In genomic region chr2:158625697-158626096, GRCm38 (mm10) we compare ENCODE assay signal across 7 mouse cellular contexts. TPM values are rescaled to one million over a fixed set of nuclear protein-coding genes. Genes with fewer than 3 reads are reported as not detected.
DNase-seq lines count a peak whose midpoint lies in the region; ATAC-seq lines count a peak whose summit lies in the region.

No protein-coding gene starts in this region.

- H3K4me1 ChIP-seq in megakaryocyte, embryonic 14.5 days: peaks cover 23% of the 10 kb centered on the region
- peaks cover 23% of the 10 kb centered on the region for H3K4me1 ChIP-seq in forebrain, embryonic 13.5 days
- peaks cover 9% of the 10 kb centered on the region for H3K4me1 ChIP-seq in limb, embryonic 15.5 days
- H3K4me1 ChIP-seq in stomach, embryonic 16.5 days (ENCODE audit: control insufficient read depth, insufficient read depth, low read length): peaks cover 5% of the 10 kb centered on the region; the same call in 1 of the 2 replicates

- no peak for ATAC-seq in megakaryocyte, adult 5-6 weeks (ENCODE audit: poor library complexity, severe bottlenecking)
- ATAC-seq in forebrain, embryonic 13.5 days: no peak
- no peak for ATAC-seq in limb, embryonic 15.5 days (ENCODE audit: insufficient number of reproducible peaks, low FRiP score, low TSS enrichment, low read depth)
- no peak for ATAC-seq in stomach, embryonic 16.5 days (ENCODE audit: insufficient read depth, low FRiP score)

- peaks cover 46% of the 10 kb centered on the region for H3K36me3 ChIP-seq in megakaryocyte, embryonic 14.5 days (replicated peaks; ENCODE audit: low read length)
- peaks cover 29% of the 10 kb centered on the region for H3K36me3 ChIP-seq in forebrain, embryonic 13.5 days (ENCODE audit: poor library complexity, severe bottlenecking)
- peaks cover 31% of the 10 kb centered on the region for H3K36me3 ChIP-seq in limb, embryonic 15.5 days
- peaks cover 4% of the 10 kb centered on the region; the same call in 1 of the 2 replicates for H3K36me3 ChIP-seq in stomach, embryonic 16.5 days (ENCODE audit: control insufficient read depth, insufficient read depth, low read length)

- intact Hi-C loops in left cerebral cortex, postnatal 25 days (cut with DNase I): loop anchor here (2.0 kb wide), 2 partner anchors 69 to 79 kb away; no protein-coding TSS in a partner anchor

- DNase-seq in urinary bladder, postnatal 4 days (ENCODE audit: low spot score in 2 of 2): no peak
- DNase-seq in left cerebral cortex, postnatal 25 days (ENCODE audit: low spot score in 2 of 2): no peak

- H3K9me3 ChIP-seq in megakaryocyte, embryonic 14.5 days: no peaks in the 10 kb centered on the region
- H3K9me3 ChIP-seq in forebrain, embryonic 13.5 days (replicated peaks): no peaks in the 10 kb centered on the region
- H3K9me3 ChIP-seq in limb, embryonic 15.5 days: no peaks in the 10 kb centered on the region
- no peaks in the 10 kb centered on the region for H3K9me3 ChIP-seq in stomach, embryonic 16.5 days (replicated peaks; ENCODE audit: control insufficient read depth, low read length)

- H3K4me2 ChIP-seq in forebrain, embryonic 13.5 days: peak overlapping the region; percentile 86
- peak overlapping the region; percentile 72 for H3K4me2 ChIP-seq in limb, embryonic 15.5 days
- peak overlapping the region; percentile 93 for H3K4me2 ChIP-seq in stomach, embryonic 16.5 days (ENCODE audit: low read depth, low read length)

- peaks cover 21% of the 10 kb centered on the region for H3K27me3 ChIP-seq in megakaryocyte, embryonic 14.5 days (replicated peaks)
- H3K27me3 ChIP-seq in forebrain, embryonic 13.5 days: peaks cover 16% of the 10 kb centered on the region
- H3K27me3 ChIP-seq in limb, embryonic 15.5 days: peaks cover 15% of the 10 kb centered on the region
- H3K27me3 ChIP-seq in stomach, embryonic 16.5 days (ENCODE audit: control insufficient read depth, insufficient read depth, low read length): peaks cover 12% of the 10 kb centered on the region; the same call in 1 of the 2 replicates

- H3K27ac ChIP-seq in forebrain, embryonic 13.5 days: peak overlapping the region; percentile 89; the same call in 1 of the 2 replicates
- no peak overlapping the region for H3K27ac ChIP-seq in limb, embryonic 15.5 days
- H3K27ac ChIP-seq in stomach, embryonic 16.5 days (ENCODE audit: low read length): no peak overlapping the region

- H3K9ac ChIP-seq in forebrain, embryonic 13.5 days: peak overlapping the region; percentile 92
- H3K9ac ChIP-seq in limb, embryonic 15.5 days: peak overlapping the region; percentile 75
- peak overlapping the region; percentile 84 for H3K9ac ChIP-seq in stomach, embryonic 16.5 days (ENCODE audit: low read length)

- WGBS in forebrain, embryonic 13.5 days: 40% methylated on average over 8 of the region's 8 CpGs
- WGBS in limb, embryonic 15.5 days: 37% methylated on average over 8 of the region's 8 CpGs
- WGBS in stomach, embryonic 16.5 days: 29% methylated on average over 8 of the region's 8 CpGs

- H3K4me3 ChIP-seq in megakaryocyte, embryonic 14.5 days (replicated peaks): peak overlapping the region; percentile 93
- H3K4me3 ChIP-seq in forebrain, embryonic 13.5 days: peak overlapping the region; percentile 83
- H3K4me3 ChIP-seq in limb, embryonic 15.5 days: peak overlapping the region; percentile 90
- H3K4me3 ChIP-seq in stomach, embryonic 16.5 days (replicated peaks; ENCODE audit: low read length): peak overlapping the region; percentile 76

RNA-seq across cellular contexts. Expression of gene Actr5, which starts 1.0 kb away (rescaled TPM):
- polyA plus RNA-seq in megakaryocyte, embryonic 14.5 days (2012; ENCODE audit: insufficient read depth, low replicate concordance): 2.1 and 5.7 TPM in 2 replicates
- total RNA-seq in megakaryocyte, adult 5-6 weeks (2015): 7.1 and 8.0 TPM in 2 replicates
- 13.0 and 13.1 TPM in 2 replicates for total RNA-seq in megakaryocyte, adult 5-6 weeks (2017)
- polyA plus RNA-seq in forebrain, embryonic 13.5 days (2015; fragmentation: Nextera tagmentation; extraction: Ambion mirVana): 11.5 and 14.1 TPM in 2 replicates
- 7.2 and 10.2 TPM in 2 replicates for polyA plus RNA-seq in limb, embryonic 15.5 days (2015; fragmentation: Nextera tagmentation; extraction: Ambion mirVana)
- 2.7 and 3.1 TPM in 2 replicates for polyA plus RNA-seq in stomach, embryonic 16.5 days (2015; fragmentation: Nextera tagmentation; extraction: Ambion mirVana)
- 1 to 10 TPM; 7.3 to 9.6 TPM for total RNA-seq in left cerebral cortex, postnatal 25 days (2021)

RNA-seq across cellular contexts. Expression of gene Slc32a1, which starts 15.1 kb away (rescaled TPM):
- 1.6 and 1.9 TPM in 2 replicates for polyA plus RNA-seq in megakaryocyte, embryonic 14.5 days (2012; ENCODE audit: insufficient read depth, low replicate concordance)
- 0.07 TPM in 1 of 2 replicates, not detected in the other for total RNA-seq in megakaryocyte, adult 5-6 weeks (2015)
- total RNA-seq in megakaryocyte, adult 5-6 weeks (2017): 0.12 TPM in 1 of 2 replicates, not detected in the other
- 4.8 and 5.6 TPM in 2 replicates for polyA plus RNA-seq in forebrain, embryonic 13.5 days (2015; fragmentation: Nextera tagmentation; extraction: Ambion mirVana)
- polyA plus RNA-seq in limb, embryonic 15.5 days (2015; fragmentation: Nextera tagmentation; extraction: Ambion mirVana): not detected in 2 replicates
- polyA plus RNA-seq in stomach, embryonic 16.5 days (2015; fragmentation: Nextera tagmentation; extraction: Ambion mirVana): not detected in 2 replicates
- 100 to 1,000 TPM in 1 of 2 experiments, 10 to 100 TPM in 1; 81.8 to 112 TPM for total RNA-seq in left cerebral cortex, postnatal 25 days (2021)

RNA-seq across cellular contexts. Expression of gene Ppp1r16b, which starts 39.5 kb away (rescaled TPM):
- 1.6 and 3.6 TPM in 2 replicates for polyA plus RNA-seq in megakaryocyte, embryonic 14.5 days (2012; ENCODE audit: insufficient read depth, low replicate concordance)
- total RNA-seq in megakaryocyte, adult 5-6 weeks (2015): 0.58 and 0.98 TPM in 2 replicates
- 0.70 and 1.3 TPM in 2 replicates for total RNA-seq in megakaryocyte, adult 5-6 weeks (2017)
- polyA plus RNA-seq in forebrain, embryonic 13.5 days (2015; fragmentation: Nextera tagmentation; extraction: Ambion mirVana): 7.8 and 8.4 TPM in 2 replicates
- 4.1 and 4.3 TPM in 2 replicates for polyA plus RNA-seq in limb, embryonic 15.5 days (2015; fragmentation: Nextera tagmentation; extraction: Ambion mirVana)
- 3.5 and 4.1 TPM in 2 replicates for polyA plus RNA-seq in stomach, embryonic 16.5 days (2015; fragmentation: Nextera tagmentation; extraction: Ambion mirVana)
- total RNA-seq in left cerebral cortex, postnatal 25 days (2021): 100 to 1,000 TPM; 119 to 132 TPM
